Mouse (Mus musculus) monocyte, adult 5-6 weeks (primary cell): Measurements from ENCODE around the gene Slc48a1. TPM values are rescaled to one million over a fixed set of nuclear protein-coding genes. Genes with fewer than 3 reads are reported as not detected.

Experiments
- ATAC-seq: fragments of 153-309, 156-312 bp; replicated peaks from 2 replicates; pipeline ENCODE4 v1.8.0; 2017; ENCODE audit warnings: mild to moderate bottlenecking; ENCODE audit not compliant: low TSS enrichment, insufficient number of reproducible peaks, severe bottlenecking, poor library complexity, low FRiP score
- total RNA-seq: library from RNA; stranded (forward); fragments of 200-1000, 200-491, 200-594 nt; gene quantifications from 3 replicates; pipeline ENCODE4 v1.2.3, GENCODE M21; 2017

Slc48a1 gene
- total RNA-seq, 1 experiment from 2014 or later, result 20.0 TPM

- no peak for ATAC-seq
These were observed 53.1 kb downstream of the Slc48a1 start for GRCm38 (mm10) chr15:97831242-97831986.

- ATAC-seq, result no peak
These were observed 53.8 kb downstream of the Slc48a1 start for GRCm38 (mm10) chr15:97831987-97832640.

- no peak for ATAC-seq
These were observed 54.6 kb downstream of the Slc48a1 start for GRCm38 (mm10) chr15:97832764-97833479.

- no peak for ATAC-seq
These were observed 58.0 kb downstream of the Slc48a1 start for GRCm38 (mm10) chr15:97836153-97836893.

GRCm38 (mm10) chr15:97836894-97837247, 58.6 kb downstream of the Slc48a1 start:
- ATAC-seq, result no peak

- no peak for ATAC-seq
These were observed 59.3 kb downstream of the Slc48a1 start for GRCm38 (mm10) chr15:97837491-97838061.

- ATAC-seq, result no peak
These were observed 60.1 kb downstream of the Slc48a1 start for GRCm38 (mm10) chr15:97838395-97838794.

GRCm38 (mm10) chr15:97839012-97839411, 60.7 kb downstream of the Slc48a1 start:
- ATAC-seq, result no peak

GRCm38 (mm10) chr15:97839473-97839872, 61.2 kb downstream of the Slc48a1 start:
- no peak for ATAC-seq

- no peak for ATAC-seq
These were observed 61.7 kb downstream of the Slc48a1 start for GRCm38 (mm10) chr15:97839991-97840455.

GRCm38 (mm10) chr15:97840781-97841180, 62.5 kb downstream of the Slc48a1 start:
- ATAC-seq, result no peak

GRCm38 (mm10) chr15:97841383-97841782, 63.1 kb downstream of the Slc48a1 start:
- ATAC-seq, result no peak

- ATAC-seq, result no peak
These were observed 63.7 kb downstream of the Slc48a1 start for GRCm38 (mm10) chr15:97842058-97842457.

Other genes with a start within 250 kb of the Slc48a1 start
- 7.9 to 17.5 TPM (median 14.1 TPM) in 3 replicates for gene Rpap3, start 72.7 kb upstream of the Slc48a1 start, total RNA-seq
- 0.32 to 1.6 TPM in 2 of 3 replicates, not detected in the other for gene Endou, start 47.2 kb upstream of the Slc48a1 start, total RNA-seq
- gene Rapgef3, start 10.5 kb upstream of the Slc48a1 start, total RNA-seq, result 0.19 to 5.1 TPM (median 1.8 TPM) in 3 replicates
- 6.5 to 17.5 TPM (median 10.7 TPM) in 3 replicates for gene Hdac7, start 66.0 kb downstream of the Slc48a1 start, total RNA-seq
- gene Vdr, start 132.1 kb downstream of the Slc48a1 start, total RNA-seq, result 1.3 to 2.5 TPM in 2 of 3 replicates, not detected in the other
- 4.1 to 9.3 TPM (median 4.1 TPM) in 3 replicates for gene Tmem106c, start 185.7 kb downstream of the Slc48a1 start, total RNA-seq
- gene Col2a1, start 226.2 kb downstream of the Slc48a1 start, total RNA-seq, result 1.1 TPM in 1 of 3 replicates, not detected in the others